Mouse (Mus musculus) midbrain, embryonic 14.5 days (tissue): ENCODE measurements around the gene Crybg3. TPM values are rescaled to one million over a fixed set of nuclear protein-coding genes. Genes with fewer than 3 reads are reported as not detected.

Experiments
- polyA plus RNA-seq: library from polyadenylated mRNA; unstranded; fragments of >200 nt; fragmentation: Nextera tagmentation; extraction: Ambion mirVana; gene quantifications from 2 replicates; pipeline ENCODE4 v1.2.1, GENCODE M21; 2014

Crybg3 gene
- polyA plus RNA-seq, 1 experiment from 2014 or later = 3.1 TPM

Other genes starting within 250 kb of the Crybg3 start
- gene Olfr209, start 237.0 kb downstream of the Crybg3 start, polyA plus RNA-seq = not detected in 2 replicates
- 0.08 TPM in 1 of 2 replicates, not detected in the other for gene Gabrr3, start 193.6 kb downstream of the Crybg3 start, polyA plus RNA-seq
- gene Riox2, start 129.2 kb downstream of the Crybg3 start, polyA plus RNA-seq = 10.6 and 12.3 TPM in 2 replicates
- gene Arl6, start 38.4 kb upstream of the Crybg3 start, polyA plus RNA-seq = 57.0 and 59.2 TPM in 2 replicates